Mouse (Mus musculus): ENCODE data around the gene Tldc1.

DNA sequence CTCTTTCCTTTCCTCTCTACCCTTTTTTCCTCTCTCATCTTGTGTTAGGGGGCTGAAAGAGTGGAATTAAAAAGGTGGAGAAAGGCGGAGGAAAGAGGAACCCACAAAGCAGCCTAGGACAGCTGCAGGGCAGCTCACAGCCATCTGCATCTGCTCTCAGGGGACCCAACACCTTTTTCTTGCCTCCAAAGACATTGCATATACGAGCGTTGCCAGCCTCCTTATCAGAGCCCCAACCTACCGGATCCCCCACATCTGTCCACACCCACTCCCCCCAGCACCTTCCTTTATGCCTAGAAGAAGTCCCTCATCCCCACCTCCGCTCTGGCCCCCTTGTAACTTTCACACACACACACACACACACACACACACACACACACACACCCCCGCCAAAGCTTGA is 5.4 kb upstream of the Tldc1 start:
- TF ChIP-seq CTCF (IDR thresholded peaks at IDR 0.05; ENCODE audit: borderline replicate concordance, insufficient read depth, low read length) (no peak), POLR2A (IDR thresholded peaks at IDR 0.05; ENCODE audit: low read depth, low read length) (no peak)

Data from embryonic fibroblast, embryonic 13.5 days (primary cell).